Mouse (Mus musculus) stomach, embryonic 14.5 days (tissue): ENCODE measurements at regions not wholly inside any gene's neighbourhood (a gene's known extent, or its start where the extent isn't known, plus 50 kb on each side); places are given as distances from the start of the nearest gene placed in this dataset.

Experiments used
- ATAC-seq: fragments of 200-750 bp; cut with Nextera tagmentation; 2 replicates; pipeline ENCODE4 v1.8.0; 2017; ENCODE audit warnings: low read depth, moderate TSS enrichment; ENCODE audit not compliant: insufficient number of reproducible peaks, insufficient read depth, low FRiP score
- H3K27ac ChIP-seq: fragments of 300-500 bp; sonication (generic); 2 replicates; pipeline ENCODE4 v1.5.1; 2014; ENCODE audit warnings: mild to moderate bottlenecking, low read length, moderate library complexity, mixed read lengths
- H3K27me3 ChIP-seq: fragments of 300-500 bp; sonication (generic); 2 replicates; pipeline ENCODE4 v1.6.1; 2014; ENCODE audit warnings: low read length, control low read depth, mixed read lengths; ENCODE audit not compliant: control insufficient read depth, insufficient read depth
- H3K36me3 ChIP-seq: fragments of 300-500 bp; sonication (generic); 2 replicates; pipeline ENCODE4 v1.6.1; 2014; ENCODE audit warnings: mild to moderate bottlenecking, control low read depth, low read length, moderate library complexity, mixed read lengths; ENCODE audit not compliant: control insufficient read depth, insufficient read depth
- H3K4me1 ChIP-seq: fragments of 300-500 bp; sonication (generic); 2 replicates; pipeline ENCODE4 v1.6.1; 2014; ENCODE audit warnings: low read length, control low read depth, mixed read lengths; ENCODE audit not compliant: control insufficient read depth, insufficient read depth
- H3K4me2 ChIP-seq: fragments of 300-500 bp; sonication (generic); replicated peaks from 2 replicates; pipeline ENCODE4 v1.6.1; 2014; ENCODE audit warnings: low read depth, low read length, control low read depth
- H3K4me3 ChIP-seq: fragments of 300-500 bp; sonication (generic); 2 replicates; pipeline ENCODE4 v1.5.1; 2014; ENCODE audit warnings: low read depth, low read length, control low read depth
- H3K9ac ChIP-seq: fragments of 300-500 bp; sonication (generic); replicated peaks from 2 replicates; pipeline ENCODE4 v1.6.1; 2014; ENCODE audit warnings: low read depth, mild to moderate bottlenecking, control low read depth, low read length, moderate library complexity, mixed read lengths
- H3K9me3 ChIP-seq: fragments of 300-500 bp; sonication (generic); 2 replicates; pipeline ENCODE4 v1.6.1; 2016; ENCODE audit warnings: low read depth, low read length, control low read depth; ENCODE audit not compliant: control insufficient read depth
- WGBS: fragments of 180-500 bp; shearing (Covaris S2); extraction: QIAGEN DNeasy Blood & Tissue Kit; methylation state at CpG from one replicate; pipeline ENCODE4 v1.1.7; 2014; 5-methylcytosine and 5-hydroxymethylcytosine counted together

DNA sequence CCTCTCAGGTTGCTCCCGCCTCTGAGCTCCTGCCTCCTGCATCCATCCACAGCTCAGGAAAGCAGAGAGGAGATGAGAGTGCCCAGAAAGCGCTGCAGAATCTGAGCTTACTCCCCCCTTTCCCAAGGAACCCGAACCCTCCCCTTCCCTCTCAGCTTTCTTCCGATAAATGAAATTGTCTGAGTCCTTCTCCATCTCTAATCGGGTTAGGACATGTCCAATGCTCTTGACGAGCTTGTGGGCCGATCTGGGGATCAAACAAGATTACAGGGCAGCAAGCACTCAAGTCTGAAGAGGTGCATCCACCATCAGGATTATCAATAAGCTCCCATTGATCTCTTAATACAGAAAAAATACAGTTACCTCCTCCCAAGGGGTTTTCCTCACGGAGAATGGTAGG is 80.0 kb upstream of the Foxk1 start:
- Histone ChIP-seq H3K27me3 (no peaks in the 10 kb centered on the region), H3K9me3 (no peaks in the 10 kb centered on the region), H3K36me3 (no peaks in the 10 kb centered on the region), H3K9ac (no peak overlapping the region), H3K4me3 (no peak overlapping the region), H3K27ac (no peak overlapping the region), H3K4me1 (no peaks in the 10 kb centered on the region), H3K4me2 (no peak overlapping the region)
- 70% methylated on average over 8 of the region's 8 CpGs for WGBS
- ATAC-seq = no peak

DNA sequence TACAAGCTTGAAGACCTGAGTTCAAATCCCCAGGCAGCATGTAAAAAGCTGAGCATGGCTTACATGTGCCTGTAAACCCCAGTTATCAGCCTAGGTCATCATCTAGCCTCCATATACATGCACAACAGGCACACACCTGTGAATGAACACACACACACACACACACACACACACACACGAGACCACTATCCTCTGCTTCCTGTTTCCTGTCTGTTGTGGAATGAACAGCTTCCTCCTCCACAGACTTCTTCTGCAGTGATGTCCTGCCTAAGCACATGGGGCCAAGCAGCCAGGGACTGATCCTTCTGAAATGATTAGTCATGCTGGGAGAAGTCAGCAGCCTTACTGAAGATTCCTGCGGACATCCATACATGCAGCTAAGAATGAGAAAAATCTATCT is 76.4 kb upstream of the Foxk1 start:
- no peak overlapping the region for H3K27ac ChIP-seq
- ATAC-seq = no peak
- no peaks in the 10 kb centered on the region for H3K9me3 ChIP-seq
- H3K4me3 ChIP-seq = no peak overlapping the region
- no peaks in the 10 kb centered on the region for H3K4me1 ChIP-seq
- H3K36me3 ChIP-seq = no peaks in the 10 kb centered on the region
- no peaks in the 10 kb centered on the region for H3K27me3 ChIP-seq
- H3K4me2 ChIP-seq = no peak overlapping the region
- H3K9ac ChIP-seq = no peak overlapping the region
- WGBS = 73% methylated on average over 2 of the region's 2 CpGs

DNA sequence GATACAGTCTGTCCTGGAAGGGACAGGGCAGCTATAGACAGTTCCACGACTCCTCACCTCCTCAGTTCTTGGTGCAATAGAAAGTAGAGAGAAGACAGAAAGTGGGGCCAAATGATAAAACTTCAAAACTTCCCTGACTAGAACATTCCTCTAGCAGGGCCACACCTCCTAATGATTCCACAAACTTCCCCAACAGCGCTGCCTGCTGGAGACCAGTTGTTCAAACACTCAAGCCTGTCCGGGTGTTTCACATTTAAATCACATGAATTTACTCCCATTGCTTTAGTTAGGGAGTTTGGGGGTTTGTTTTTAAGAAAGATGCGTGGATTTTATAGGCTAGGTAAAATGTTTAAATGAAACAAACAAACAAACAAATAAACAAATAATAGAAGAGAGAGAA is 75.7 kb upstream of the Foxk1 start:
- H3K27me3 ChIP-seq = no peaks in the 10 kb centered on the region
- no peak overlapping the region for H3K9ac ChIP-seq
- H3K27ac ChIP-seq = no peak overlapping the region
- no peaks in the 10 kb centered on the region for H3K36me3 ChIP-seq
- no peak overlapping the region for H3K4me3 ChIP-seq
- H3K4me2 ChIP-seq = no peak overlapping the region
- no peaks in the 10 kb centered on the region for H3K9me3 ChIP-seq
- no peaks in the 10 kb centered on the region for H3K4me1 ChIP-seq
- WGBS = 66% methylated on average over 4 of the region's 4 CpGs
- no peak for ATAC-seq

DNA sequence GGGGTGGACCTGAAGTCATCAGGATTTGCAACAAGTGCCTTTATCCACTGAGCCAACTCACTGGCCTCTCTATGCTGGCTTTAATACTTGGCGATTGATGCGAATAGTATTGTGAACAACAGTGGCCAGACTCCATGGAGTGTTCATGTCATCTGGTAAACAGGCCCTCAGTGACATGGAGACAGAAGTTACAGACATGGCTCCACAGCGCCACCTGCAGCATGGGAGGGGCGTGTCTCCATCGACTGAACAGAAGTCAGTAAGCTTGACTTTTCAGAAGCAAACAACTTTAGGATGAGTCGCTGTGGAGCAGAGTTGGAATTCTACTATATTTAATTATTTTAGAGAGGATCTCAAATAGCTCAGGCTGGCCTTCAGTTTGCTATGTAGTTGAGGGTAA is 74.0 kb upstream of the Foxk1 start:
- Histone ChIP-seq H3K9me3 (no peaks in the 10 kb centered on the region), H3K4me2 (no peak overlapping the region), H3K4me1 (no peaks in the 10 kb centered on the region), H3K9ac (no peak overlapping the region), H3K27ac (no peak overlapping the region), H3K27me3 (no peaks in the 10 kb centered on the region), H3K36me3 (no peaks in the 10 kb centered on the region), H3K4me3 (no peak overlapping the region)
- no peak for ATAC-seq
- WGBS = 63% methylated on average over 6 of the region's 6 CpGs

DNA sequence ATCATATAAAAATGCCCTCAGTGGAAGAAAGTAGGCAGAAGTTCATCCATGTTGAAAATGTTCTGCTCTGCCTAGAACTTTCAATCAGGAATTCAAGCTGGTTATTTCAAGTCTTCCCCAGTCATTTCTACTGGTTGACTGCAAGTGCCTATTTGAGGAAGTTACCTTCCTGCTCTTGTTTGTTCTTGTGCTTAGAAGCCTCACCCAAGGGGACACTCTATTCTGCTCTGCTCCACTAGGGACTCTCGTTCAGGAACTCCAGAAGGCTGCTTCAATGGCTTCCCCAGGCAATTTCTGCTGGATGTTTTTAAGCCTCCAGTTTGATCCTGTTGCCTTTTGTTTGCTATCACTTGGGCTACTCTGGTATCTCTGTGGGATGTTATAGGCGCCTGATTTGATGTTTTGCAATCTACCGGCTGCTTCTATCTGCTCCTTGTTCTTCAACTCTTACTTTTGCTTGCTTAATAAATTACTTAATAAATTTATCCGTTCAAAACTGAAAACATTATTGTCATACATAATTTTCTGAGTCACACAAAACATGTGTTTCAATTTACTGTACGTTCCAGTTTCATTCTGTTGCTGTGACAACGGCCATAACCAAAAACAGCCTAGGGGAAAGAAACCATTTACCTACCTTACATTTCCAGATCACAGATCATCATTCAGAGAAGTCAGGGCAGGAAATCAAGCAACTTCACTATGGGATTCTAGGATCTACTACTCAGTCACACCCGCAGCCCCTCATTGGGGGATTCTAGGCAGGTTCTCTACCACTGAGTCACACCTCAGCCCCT is 71.4 kb upstream of the Foxk1 start:
- Histone ChIP-seq H3K9ac (no peak overlapping the region), H3K4me1 (no peaks in the 10 kb centered on the region), H3K4me3 (no peak overlapping the region), H3K27me3 (no peaks in the 10 kb centered on the region), H3K36me3 (no peaks in the 10 kb centered on the region), H3K4me2 (no peak overlapping the region), H3K27ac (no peak overlapping the region), H3K9me3 (no peaks in the 10 kb centered on the region)
- WGBS = 85% methylated on average over 7 of the region's 7 CpGs
- ATAC-seq = no peak

DNA sequence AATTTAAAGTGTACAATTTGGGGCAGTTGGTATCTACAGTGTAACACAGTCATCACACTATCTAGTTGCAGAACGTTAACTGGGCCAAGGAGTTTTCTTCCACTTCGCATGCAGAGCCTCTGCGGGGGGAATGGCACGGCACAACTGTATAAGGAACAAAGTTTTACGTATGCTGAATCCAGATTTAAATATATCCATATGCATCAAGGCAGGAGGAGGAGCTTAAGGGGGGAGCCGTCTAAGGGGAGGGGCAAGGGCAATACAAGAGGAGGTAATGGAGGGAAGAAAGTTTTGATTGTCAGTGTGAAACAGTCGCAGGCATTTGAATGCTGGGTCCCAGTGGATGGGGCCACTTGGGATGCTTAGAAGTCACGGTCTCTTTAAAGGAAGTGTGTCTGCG is 68.6 kb upstream of the Foxk1 start:
- no peak overlapping the region for H3K27ac ChIP-seq
- no peak overlapping the region for H3K9ac ChIP-seq
- ATAC-seq = no peak
- no peak overlapping the region for H3K4me2 ChIP-seq
- no peaks in the 10 kb centered on the region for H3K4me1 ChIP-seq
- WGBS = 65% methylated on average over 9 of the region's 9 CpGs
- H3K9me3 ChIP-seq = no peaks in the 10 kb centered on the region
- H3K36me3 ChIP-seq = no peaks in the 10 kb centered on the region
- H3K4me3 ChIP-seq = no peak overlapping the region
- H3K27me3 ChIP-seq = no peaks in the 10 kb centered on the region

DNA sequence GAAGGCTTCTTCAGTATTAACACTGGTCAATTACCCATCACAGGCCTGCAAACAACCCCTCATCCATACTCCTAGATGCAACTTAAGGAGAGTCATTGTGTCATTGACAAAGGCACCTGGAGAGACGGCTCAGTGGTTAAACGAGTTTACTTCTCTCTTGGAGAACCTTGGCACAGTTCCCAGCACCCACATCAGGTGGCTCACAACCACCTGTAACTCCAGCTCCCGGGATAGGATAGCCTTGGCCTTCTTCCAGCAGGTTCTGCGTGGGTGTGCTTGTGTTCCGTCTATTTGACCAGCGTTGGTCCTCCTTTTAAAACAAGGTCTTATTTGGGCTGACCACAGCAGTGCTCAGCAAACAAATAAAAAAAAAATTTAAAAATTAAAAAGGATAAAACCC is 63.9 kb upstream of the Foxk1 start:
- no peaks in the 10 kb centered on the region for H3K9me3 ChIP-seq
- H3K27me3 ChIP-seq = no peaks in the 10 kb centered on the region
- no peak overlapping the region for H3K4me3 ChIP-seq
- H3K4me1 ChIP-seq = 0 out of 2 replicates have a peak, but pooled peaks cover 6% of the 10 kb centered on the region
- no peak overlapping the region for H3K4me2 ChIP-seq
- H3K36me3 ChIP-seq = no peaks in the 10 kb centered on the region
- WGBS = 64% methylated on average over 6 of the region's 6 CpGs
- no peak overlapping the region for H3K9ac ChIP-seq
- no peak overlapping the region for H3K27ac ChIP-seq
- ATAC-seq = no peak

DNA sequence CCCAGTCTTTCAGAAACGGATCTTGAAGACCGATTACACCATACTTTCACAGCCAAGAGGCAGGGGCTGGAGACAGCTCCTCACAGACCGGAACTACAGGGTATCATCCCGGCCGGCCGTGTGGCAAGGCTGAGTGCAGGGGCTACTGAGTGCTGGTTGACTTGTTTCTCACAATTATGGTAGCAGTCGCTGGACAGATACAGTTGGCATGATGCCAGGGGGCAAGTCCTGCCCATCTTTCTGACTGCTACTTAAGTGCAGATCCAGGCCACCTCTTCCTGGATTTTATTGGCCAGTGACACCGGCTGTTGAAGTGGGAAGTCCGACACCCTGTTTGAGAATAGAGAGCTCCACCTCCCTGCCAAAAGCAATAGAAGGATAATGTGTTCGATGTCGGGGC is 63.2 kb upstream of the Foxk1 start:
- no peak for ATAC-seq
- WGBS = 60% methylated on average over 11 of the region's 11 CpGs

More for the DNA sequence above, 63.2 kb upstream of the Foxk1 start:
- Histone ChIP-seq H3K27me3 (no peaks in the 10 kb centered on the region), H3K9ac (no peak overlapping the region), H3K27ac (no peak overlapping the region), H3K4me3 (no peak overlapping the region), H3K9me3 (no peaks in the 10 kb centered on the region), H3K4me2 (no peak overlapping the region), H3K36me3 (no peaks in the 10 kb centered on the region), H3K4me1 (0 out of 2 replicates have a peak, but pooled peaks cover 6% of the 10 kb centered on the region)
